Mouse (Mus musculus): ENCODE measurements at regions not wholly inside any gene's neighbourhood (a gene's known extent, or its start where the extent isn't known, plus 50 kb on each side); places are given as distances from the start of the nearest gene placed in this dataset.

DNA sequence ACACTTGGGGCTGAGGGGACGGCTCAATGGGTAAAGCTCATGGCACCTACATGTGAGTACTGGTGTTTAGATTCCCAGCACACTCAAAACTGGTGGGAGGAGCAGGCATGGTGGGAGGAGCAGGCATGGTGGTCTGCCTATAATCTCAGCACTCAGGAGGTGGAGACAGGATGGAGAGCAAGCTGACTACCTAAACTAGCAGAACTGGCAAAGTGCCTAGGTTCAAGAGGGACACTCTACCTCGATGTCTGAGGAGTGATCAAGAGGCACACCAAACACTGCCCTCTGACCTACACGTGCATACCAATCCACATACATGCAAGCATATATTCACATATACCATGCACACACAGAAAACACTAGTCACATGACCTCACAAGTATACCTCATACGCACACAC is 150.7 kb upstream of the Klf14 start:
- no peak for DNase-seq (ENCODE audit: extremely low spot score)

DNA sequence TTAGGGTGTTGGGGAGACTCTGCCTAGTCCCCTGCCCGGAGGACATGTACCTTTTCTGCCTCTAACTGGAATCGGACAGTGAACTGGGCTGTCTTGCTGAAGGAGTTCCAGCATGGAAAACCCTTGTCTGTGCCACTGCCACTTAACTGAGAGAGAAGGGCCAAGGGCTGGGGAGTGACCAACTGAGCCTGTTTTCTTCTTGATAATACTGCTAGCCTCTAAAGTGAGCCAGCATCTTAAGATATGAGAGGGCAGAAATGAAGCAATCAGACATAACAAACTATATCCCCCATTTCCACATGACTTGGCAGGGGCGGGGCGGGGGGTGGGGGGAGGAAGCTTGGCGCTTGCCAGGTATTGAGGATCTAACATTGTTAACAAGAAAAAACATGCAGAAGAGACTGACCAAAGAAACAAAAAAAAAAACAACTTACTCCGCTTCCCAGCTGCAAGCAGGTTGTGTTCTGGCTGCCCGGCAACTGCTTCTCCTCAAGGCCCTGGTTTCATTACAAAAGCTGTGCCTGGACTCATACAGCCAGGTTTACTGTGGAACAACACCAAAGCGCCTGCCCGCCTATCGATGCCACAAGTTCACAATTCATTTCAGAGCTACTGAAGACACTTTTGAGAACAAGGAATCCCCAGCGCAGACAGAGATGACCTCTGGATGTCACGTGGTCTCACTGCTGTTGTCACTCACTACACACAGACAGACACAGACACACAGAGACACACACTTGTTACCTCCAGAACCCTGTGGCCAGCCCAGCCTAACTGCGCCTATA is 153.6 kb upstream of the Klf14 start:
- no peak for DNase-seq (ENCODE audit: extremely low spot score)

DNA sequence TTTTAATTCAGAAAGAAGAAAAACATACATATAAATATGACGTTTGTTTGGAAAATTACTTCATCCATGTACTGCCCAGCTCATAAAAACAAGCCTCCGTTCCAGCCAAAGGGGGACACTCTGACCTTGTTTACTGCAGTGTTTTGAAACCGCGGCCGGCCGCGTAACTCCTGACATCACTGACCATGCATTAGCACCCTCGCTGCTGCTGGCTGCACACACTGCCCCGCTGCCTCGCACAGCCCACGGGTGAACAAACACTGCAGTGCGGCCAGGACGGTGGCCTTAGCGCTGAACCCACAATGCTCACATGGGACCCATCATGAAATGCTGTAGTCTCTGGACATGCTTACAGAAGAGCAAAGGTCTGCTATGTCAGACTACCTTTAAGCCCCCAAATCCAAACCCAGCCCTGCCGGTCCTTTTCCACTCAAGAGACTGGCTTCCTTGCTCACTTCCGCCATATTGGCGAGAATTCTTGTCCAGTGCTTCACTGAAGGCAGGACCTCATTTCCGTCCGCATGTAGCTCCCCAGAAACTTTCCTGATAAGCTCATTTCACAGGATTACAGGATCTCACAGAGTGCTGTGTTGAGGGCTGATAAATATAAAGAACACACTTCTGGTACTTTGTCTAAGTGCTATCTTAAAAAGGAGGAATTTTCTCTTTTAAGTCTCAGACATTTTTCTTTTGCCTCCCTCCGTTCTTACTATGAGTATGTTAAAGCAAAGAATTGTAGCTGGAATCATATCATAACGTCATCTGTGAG is 154.9 kb upstream of the Klf14 start:
- no peak for DNase-seq (ENCODE audit: extremely low spot score)

DNA sequence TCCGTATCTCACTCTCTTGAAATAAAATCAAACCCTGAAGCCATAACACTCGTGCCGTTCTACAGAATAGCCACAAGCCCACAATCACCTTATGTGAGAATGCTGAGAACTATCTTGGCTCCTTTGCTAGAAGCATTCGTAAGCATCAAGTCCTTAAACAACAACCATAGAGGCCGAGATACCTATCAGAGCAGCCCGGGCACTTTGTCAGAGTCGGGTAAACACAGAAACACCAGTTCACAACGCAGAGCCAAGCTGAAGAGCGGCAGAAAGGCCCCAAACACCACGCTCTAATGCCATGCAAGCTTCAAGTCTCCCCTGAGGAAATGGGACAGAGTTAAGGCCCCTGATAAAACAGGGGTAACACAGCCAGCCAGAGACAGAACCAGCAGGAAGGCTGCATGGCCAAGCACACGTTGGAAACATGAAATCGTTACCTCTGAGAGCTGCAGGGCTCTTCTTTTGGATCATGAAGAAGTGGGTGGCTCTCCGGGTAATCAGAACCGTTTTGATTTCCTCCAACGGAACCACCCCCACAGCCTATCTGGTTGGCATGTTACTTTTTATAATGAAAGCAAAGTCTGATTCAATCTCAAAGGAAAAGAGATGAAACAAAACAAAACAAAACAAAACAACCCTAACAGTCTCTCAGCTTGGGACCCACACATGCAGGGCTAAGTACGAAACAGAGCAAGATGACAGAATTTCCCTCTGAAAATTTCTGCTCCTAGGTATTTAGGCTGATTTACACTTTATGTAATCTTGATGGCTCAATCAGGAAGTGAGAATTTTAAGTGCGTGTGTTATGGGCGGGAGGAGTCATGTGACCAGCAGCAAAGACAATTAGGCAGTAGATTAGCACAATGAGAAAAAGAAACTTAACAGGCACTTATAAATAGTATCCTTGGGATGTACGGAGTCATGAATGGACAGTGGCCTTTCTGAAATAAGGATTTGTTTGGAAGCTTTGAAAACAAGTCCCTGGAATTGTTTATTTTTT is 155.8 kb upstream of the Klf14 start:
- no peak for DNase-seq (ENCODE audit: extremely low spot score)

DNA sequence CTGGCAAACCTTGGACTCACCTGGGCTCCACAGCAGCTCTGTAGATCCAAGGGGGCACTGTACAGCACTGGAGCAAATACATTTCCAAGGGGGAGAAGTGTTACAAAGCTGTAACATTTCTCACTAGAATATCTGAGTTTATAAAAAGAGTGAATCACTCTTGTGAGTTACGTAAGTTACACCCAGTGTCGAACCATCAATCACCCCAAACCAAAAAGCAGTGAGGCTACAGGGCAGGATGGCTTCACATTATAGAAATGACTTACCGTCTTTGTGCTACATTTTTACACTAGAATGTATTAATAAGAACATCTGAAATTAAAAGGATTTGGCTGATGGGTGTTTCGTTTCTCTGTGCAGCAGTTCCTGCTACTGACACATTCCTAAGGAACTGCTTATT is 156.7 kb upstream of the Klf14 start:
- no peak for DNase-seq (ENCODE audit: extremely low spot score)

DNA sequence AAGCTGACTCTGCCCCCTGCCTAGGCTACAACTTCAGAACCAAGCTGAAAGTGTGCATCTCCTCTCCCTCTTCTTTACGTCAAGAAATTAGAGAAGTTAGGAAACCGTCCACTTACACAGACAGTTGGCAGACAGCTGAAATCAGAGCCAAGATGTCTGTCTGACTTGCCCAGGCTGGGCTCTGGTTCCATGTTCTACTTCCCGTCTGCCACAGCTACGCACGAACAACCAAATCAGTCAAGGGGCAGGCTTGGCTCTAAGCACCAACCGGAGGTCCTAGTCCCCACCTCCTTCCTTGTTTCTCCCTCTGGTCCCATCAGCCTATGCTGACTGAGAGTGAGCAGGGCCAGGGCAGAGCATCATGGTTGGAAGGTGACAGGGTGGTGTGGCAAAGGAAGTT is 157.5 kb upstream of the Klf14 start:
- no peak for DNase-seq (ENCODE audit: extremely low spot score)

DNA sequence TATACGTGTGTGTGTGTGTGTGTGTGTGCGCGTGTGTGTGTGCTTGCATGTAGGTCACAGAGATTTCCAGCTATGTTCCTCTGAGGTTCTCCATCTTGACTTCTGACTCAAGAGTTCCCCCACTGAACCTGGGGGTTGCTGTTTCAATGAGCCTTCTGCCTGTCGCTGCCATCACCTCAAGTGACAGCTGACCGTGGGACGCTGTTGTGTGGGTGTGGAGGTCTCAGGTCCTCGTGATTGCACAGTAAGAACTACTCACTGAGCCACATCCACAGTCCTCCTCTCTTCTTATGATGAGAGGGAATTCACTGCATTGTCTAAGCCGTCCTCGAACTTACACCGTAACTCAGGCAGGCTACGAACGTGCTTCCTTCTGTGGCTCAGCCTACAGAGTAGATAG is 158.8 kb upstream of the Klf14 start:
- no peak for DNase-seq (ENCODE audit: extremely low spot score)

DNA sequence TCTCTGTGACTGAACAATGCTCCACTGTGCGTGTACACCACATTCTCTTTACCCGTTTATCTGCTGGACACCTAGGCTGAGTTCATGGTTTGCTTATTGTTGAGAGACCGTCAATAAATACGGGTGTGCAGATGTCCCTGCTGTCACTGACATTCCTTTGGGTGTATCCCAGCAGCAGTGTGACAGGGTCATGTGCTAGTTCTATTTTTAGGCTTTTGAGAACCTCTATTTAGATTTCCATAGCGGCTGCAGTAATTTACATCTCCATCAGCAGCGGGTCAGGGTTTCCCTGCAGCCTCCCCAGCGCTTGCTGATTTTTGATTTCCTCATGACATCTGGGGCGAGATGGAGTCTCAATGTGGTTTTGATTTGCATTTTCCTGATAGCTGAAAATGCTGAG is 162.1 kb upstream of the Klf14 start:
- DNase-seq (ENCODE audit: extremely low spot score): peak; percentile 6

DNA sequence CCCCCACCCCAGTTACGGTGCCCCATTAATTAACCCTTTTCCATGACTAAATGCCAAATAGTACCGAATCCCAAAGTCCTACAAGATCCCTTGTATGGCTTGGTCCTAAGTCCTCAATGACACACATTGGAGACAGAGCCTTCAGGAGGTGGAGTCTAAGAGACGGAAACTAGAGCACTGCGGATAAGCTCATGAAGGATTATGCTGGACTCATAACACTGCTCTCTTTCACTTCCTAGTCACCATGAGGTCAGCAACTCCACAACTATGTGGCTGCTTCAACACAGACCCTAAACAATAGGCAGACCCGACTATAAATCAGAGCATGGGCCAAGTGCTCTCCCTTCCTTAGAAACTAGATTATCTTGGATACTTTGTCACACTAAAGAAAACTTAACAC is 164.0 kb upstream of the Klf14 start:
- DNase-seq (ENCODE audit: extremely low spot score): no peak

DNA sequence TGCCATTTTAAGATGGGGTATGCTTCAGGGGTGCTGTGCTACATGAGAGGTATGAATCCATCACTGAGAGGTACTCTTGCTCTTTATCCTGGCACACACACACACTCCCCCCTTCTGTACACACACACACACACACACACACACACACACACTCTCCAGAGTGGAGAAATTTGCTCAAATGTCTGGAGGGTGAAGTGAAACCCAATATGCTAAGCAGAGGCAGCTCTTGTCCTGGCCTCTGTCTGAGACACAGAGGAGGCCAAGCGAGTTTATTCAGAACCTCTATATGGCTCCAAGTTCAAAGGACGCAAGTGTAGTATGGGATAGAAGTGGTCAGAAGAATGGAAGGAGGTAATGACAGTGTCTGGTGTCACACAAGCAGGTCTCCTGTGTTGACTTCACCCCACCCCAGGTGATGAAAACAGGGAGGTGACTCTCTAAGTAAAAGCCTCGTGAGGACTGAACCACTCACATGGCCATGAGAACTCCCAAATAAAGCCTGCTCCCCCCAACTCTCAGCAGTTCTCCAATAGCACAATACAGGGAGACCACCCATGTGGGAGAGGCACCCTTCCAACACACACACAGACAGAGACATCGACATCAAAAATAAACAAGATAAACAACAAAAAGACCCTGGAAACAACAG is 164.6 kb upstream of the Klf14 start:
- no peak for DNase-seq (ENCODE audit: extremely low spot score)

DNA sequence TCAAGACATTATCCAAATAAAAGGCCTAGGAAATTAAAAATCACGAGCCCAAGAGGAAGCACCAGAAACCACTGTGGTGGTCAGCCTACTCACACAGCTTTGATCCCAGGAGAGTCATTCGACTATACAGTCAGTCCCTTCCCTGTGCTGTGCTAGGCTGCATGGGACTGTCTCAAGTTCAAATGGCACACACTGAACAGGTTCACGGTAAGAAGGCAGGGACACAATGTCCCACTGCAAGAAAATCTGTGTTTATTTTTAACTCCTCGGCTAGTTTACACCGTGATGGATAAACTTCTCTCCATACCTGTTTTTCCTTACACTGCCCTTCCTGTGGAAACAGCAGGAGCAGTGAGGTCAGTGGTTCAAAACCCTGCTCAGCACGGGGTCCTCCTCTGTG is 165.2 kb upstream of the Klf14 start:
- DNase-seq (ENCODE audit: extremely low spot score): no peak

DNA sequence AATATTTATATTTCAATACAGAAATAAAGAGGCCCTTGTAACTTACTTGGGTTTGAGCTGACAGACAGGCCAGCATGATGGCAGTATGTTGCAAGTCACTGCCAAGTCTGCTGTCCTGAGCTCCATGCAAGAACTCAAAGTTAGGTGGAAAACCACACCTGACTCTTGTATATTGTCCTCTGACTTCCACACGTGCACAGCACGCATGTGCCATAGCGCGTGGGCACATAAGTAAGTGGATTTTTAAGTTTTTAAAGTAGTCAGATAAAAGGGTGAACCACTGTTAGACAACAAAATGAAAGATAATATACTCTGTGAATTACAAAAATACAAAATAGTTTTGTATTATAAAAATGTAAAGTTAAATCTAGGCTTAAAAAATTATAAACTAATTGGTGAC is 166.0 kb upstream of the Klf14 start:
- DNase-seq (ENCODE audit: extremely low spot score): no peak

DNA sequence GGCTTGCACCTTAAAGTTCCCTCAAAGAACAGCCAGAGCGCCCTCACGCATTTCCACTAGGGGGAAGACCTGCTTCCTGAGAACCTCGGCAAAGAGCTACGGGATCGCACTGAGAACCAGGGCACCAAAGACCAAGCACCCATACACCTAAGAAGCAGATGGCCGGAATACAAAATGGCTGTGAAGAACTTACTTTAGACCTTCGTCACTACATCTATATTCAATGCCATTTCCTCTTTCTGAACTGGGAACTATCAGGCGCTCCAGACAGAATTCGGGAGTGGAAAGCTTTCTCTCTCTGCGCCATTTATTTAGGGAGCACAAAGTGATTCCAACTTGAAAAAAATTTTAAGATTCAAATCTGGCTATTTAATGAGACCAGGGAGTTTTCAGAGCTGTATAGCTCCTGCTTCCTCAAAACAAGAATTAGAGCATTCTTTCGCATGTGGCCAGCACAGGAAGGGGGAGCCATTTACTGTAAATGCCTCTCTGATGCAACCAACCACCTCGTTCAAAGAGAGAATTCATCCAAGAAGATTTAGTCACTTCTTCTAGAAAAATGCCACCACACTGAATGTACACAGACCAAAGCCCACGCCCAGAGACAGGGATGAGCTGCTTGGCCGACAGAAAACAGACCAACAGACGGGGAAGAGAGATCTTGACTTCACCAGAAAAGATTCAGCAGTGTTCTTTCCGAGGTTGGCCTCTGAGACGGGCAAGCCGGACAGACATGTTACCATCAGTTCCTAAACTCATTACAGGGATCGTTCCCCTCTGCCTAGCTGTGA is 166.6 kb upstream of the Klf14 start:
- DNase-seq (ENCODE audit: extremely low spot score): no peak

DNA sequence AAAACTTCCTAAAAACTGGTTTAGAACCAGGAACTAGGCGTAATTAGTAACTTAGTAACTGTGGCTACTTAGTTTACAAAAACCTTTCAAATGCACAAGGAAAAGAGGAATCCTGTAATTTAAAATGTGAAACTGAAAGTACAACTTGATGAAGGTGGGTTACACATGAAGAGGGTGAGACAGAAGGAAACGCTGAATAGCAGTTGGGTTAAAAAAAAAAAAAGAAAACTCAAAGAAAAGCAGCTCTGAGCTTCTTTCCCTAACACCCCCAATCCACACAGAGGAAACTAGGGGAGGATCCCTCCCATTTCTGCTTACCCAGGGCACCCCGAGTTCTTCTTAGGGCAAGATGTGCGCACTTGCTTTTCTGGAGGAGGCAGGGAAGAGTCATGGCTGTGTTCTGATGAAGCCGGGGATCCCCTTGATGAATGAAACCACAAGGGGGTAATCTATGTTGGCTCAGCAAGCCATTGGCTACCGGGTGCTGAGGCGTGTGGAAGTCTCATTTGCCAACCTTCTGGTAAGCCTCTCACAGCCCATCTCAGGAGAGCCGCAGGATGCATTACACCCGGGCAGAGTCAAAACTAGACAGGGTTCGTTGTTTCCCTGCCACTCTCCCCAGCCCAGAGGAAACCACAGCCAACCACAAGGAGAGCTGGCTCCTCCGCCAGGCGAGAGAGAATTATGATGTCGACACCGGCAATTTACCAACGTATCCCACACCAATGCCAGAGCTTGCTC is 167.4 kb upstream of the Klf14 start:
- no peak for DNase-seq (ENCODE audit: extremely low spot score)

DNA sequence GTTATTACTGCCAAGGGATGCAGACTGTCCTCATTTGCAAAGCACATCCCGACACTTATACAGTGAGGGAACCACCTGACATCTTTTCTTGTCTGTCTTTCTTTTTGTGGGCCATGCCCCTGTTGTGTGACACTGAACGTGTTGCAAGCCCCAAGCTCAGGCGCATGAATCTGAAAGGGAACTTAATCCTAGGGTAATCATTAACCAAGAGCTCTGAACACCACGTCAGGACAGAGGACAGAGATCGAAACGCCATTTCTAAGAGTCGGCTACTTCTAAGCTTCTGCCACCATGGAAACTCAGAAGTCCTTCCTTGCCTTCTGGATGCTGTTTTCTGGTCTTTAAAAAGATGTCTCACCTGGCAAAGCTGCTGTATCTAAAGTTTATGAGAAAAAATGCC is 170.3 kb upstream of the Klf14 start:
- no peak for DNase-seq (ENCODE audit: extremely low spot score)

DNA sequence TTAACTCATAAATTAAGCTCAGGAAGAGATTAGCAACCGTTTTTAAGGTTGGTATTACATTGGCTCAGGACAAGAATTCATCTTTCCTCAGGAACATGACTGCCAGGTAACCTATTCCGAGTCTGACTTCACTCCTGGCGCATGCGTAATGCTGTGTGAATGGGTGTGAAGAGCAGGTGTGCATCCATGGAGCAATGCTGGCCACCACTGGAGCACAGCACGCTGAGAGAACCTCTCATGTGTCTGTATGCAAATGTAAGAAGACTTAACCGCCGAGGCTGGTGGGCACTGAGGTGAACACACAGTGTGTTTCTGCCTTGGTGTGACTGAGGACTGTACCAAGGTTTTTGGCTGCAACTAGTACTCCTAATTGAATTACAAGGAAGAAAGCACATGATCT is 171.1 kb upstream of the Klf14 start:
- DNase-seq (ENCODE audit: extremely low spot score): no peak

DNA sequence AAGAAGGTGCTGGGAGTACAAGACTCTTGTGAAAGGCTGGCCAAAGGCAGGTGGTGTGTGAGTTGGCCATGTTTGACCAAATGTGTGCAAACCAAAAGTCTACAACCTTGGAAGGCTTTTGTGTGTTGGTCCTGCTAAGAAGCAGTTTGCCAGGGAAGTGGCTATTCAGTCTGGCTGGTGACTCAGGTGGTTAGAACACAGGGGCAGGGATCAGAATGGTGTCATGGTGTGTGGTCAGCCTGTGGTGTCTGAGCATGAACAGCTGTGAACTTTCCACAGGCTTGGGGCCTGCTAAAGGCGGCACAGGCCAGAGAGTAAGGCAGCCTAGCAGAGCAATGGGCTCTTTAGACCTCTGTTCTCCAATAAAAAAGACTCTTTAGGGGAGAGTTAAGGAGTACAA is 171.6 kb upstream of the Klf14 start:
- DNase-seq (ENCODE audit: extremely low spot score): no peak

DNA sequence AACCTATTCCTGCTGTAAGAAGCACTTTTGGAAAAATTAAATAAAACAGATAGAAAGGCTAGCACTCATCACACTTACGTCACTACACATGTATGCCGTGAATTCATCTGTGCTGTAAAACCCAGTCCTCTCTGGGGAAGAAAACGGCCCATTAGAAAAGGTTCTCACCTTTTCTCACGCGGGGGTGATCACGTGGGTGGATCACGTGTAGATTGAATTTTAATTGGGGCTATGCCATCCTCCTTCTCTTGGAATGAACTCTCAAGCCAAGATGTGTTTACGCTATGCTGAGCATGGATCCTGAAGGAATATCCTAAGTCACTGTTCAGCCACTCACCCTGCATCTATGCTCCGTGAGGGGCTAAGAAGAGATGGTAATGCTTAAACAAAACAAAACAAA is 172.8 kb upstream of the Klf14 start:
- DNase-seq (ENCODE audit: extremely low spot score): no peak

DNA sequence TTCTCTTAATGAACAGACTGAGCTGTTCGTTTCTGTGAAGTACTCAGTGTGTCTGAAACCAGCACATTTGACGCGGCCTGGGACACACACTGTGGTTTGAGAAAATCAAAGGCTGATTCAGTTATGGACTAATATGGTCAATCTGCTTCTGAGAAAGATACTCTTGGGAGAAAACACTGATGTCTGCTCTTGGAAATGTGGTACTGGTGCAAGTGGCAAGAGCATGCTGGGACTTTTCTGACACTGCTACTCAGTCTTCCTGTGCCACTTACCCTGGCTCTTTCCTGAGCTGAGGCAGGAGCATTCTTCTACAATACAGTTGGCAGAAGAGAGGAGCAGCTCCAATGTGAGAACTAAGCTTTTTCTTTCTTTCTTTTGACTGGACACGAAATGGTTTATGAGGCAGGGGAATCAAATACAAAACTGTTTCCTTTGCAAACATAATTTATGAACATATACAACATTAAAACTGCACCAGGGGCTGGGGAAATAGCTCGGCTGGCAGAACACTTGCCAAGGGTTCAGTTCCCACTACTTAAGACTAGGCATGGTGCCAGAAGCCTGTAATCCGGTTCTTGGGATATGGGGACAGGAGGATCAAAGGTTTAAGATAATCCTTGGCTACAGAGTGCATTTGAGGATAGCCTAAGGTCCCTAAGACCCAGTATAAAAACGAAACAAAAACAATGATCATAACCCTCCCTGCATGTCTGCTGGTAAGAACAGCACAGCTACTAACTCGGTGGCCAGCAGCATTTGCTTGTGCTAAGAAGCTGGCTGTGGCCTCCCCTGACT is 173.7 kb upstream of the Klf14 start:
- DNase-seq (ENCODE audit: extremely low spot score): no peak
